Mouse (Mus musculus) cerebellum, adult 2 months (tissue): ENCODE data around the gene Rce1.

Experiments
- CTCF ChIP-seq: fragments of 200-500 bp; IDR thresholded peaks from 2 replicates; pipeline ENCODE4 v1.5.1; 2011; ENCODE audit warnings: low read depth, mild to moderate bottlenecking, control low read depth, low read length, moderate library complexity, borderline replicate concordance; ENCODE audit not compliant: insufficient read depth
- POLR2A ChIP-seq: fragments of 200-500 bp; IDR thresholded peaks from 2 replicates; pipeline ENCODE4 v1.6.1; 2011; ENCODE audit warnings: low read length, control low read depth, borderline replicate concordance; ENCODE audit not compliant: insufficient read depth

DNA sequence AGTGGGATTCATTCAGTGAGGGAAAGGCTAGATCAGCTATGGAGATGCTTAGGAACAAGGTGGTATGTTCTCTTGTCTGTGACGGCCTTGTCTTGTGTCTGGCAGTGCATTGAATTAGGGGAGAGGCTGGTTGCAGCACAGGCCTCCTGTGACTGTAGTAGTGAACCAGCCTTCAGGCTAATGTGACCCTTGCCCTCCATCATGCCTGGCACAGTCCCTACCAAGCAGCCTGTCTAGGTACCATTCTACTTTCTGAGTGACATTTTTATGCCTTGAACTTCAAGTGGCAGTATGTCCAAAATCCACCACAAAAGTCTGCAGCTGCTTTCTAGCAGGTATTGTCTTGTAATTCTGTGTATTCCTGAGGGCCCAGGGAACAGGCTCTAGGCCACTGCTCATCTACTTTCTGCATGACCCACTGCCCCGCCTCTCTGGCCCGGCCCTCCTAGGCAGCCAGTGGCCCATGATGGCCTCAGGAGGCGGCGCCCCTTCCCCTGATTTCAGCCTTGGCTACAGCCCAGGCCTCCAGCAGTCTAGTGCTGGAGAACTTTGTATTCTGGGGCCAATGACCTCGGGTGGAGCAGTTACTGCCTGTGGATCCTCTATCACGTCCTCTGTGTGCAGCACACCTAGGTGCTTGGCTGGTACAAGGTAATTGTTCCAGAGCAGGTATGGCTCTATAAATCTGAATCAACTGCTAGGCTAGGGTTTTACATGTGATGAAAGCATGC is 31.5 kb downstream of the Rce1 start:
- TF ChIP-seq POLR2A (no peak), CTCF (no peak)
